Mouse (Mus musculus) kidney, adult 11 months (tissue): ENCODE data around the gene Eef1g.
"Not testable (repeated sequence)": the region's sequence is repeated elsewhere in the genome, so short reads cannot be mapped to it uniquely, and the experiment has no call there.

Experiments used
- DNase-seq: peaks from one replicate; pipeline ENCODE4 v3.0.0; 2022

Eef1g gene

GRCm38 (mm10) chr19:8988346-8989065 is 21.7 kb downstream of the Eef1g start:
- DNase-seq, result peak; percentile 66

DNA sequence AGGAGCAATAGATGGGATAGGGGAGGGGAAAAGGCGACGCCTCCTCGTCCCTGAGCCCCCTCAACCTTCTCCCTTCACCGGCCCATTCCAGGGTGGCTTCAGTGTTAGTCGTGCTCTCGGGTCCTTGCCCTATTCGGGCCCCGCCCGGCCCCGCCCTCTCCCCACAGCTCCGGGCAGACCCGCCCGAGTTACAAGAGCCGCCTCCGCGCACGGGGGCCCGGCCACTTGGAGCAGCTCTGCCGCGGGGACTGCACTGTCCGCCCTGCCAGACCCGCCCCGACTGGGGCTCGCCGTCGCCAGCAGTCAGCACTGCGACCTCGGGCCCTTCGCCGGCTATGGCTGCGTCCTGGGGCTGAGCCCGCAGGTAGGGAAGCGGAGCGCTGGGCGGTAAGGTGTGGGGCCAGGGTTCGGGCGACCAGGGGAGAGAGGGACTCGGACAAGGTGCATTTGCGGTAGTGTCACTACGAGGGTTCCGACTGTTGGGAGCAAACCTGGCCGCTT is 22.3 kb downstream of the Eef1g start, which contains the start of gene Ahnak:
Ahnak (plus strand) TSS at position 219 of the 501 bp plus-strand sequence.
- DNase-seq, result peak; percentile 68

- peak; percentile 77 for DNase-seq
These were observed 23.0 kb downstream of the Eef1g start for GRCm38 (mm10) chr19:8989567-8990431.

DNA sequence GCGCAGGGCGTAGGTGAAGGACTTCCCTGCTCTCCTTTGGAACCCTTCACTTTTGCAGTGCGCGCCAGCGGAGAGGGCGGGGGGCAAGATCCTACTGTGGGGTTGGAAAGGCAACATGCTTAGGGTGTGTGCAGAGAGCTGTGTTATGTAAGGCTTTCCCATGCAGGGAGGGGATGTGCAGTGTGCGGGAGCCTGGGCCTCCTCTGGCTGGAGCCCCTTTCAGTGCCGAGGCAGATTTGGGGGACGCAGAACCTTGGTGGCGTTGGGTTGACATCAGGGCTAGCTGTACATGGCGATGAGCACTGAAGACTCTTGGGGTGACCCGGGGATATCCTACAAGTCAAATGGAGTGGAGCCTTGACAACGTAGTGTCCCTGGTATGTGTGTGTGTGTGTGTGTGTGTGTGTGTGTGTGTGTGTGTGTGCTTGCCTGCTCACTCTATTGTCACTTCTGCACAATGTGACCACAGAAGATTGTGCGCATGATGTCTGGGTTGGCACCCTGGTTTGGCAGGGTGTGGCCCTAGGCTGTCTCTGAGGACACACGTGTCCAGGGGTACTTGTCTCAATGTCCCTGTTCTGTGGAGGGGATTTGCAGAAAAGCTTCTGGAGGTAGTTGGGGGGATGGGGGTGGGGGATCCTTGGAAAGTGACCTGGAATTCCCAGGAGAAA is 23.7 kb downstream of the Eef1g start:
- no peak for DNase-seq

GRCm38 (mm10) chr19:8991245-8991870 is 24.5 kb downstream of the Eef1g start:
- no peak for DNase-seq

- peak; percentile 54 for DNase-seq
These were observed 25.3 kb downstream of the Eef1g start for GRCm38 (mm10) chr19:8991871-8992735.

- DNase-seq, result peak; percentile 82
These were observed 26.2 kb downstream of the Eef1g start for GRCm38 (mm10) chr19:8992769-8993624.

- no peak for DNase-seq
These were observed 26.7 kb downstream of the Eef1g start for GRCm38 (mm10) chr19:8993625-8993912.

- no peak for DNase-seq
These were observed 28.2 kb downstream of the Eef1g start for GRCm38 (mm10) chr19:8994813-8995607.

DNA sequence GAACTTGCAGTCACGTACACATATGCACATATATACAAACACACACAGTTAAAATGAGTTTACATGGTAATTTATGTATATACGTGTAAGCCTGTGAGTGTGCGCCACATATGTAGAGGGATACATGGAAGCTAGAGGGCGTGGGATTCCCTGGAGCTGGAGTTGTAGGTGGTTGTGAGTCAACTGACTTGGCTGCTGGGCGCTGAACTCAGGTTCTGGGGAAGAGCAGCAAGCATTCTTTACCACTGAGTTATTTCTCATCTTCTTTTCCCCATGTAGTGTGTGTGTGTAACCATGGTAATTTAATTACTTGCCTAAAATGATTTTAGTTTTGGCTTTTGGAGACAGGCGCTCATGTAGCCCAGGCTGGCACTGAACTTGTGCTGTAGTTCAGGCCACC is 29.8 kb downstream of the Eef1g start:
- no peak for DNase-seq

- peak; percentile 78 for DNase-seq
These were observed 30.7 kb downstream of the Eef1g start for GRCm38 (mm10) chr19:8997546-8997945.

DNA sequence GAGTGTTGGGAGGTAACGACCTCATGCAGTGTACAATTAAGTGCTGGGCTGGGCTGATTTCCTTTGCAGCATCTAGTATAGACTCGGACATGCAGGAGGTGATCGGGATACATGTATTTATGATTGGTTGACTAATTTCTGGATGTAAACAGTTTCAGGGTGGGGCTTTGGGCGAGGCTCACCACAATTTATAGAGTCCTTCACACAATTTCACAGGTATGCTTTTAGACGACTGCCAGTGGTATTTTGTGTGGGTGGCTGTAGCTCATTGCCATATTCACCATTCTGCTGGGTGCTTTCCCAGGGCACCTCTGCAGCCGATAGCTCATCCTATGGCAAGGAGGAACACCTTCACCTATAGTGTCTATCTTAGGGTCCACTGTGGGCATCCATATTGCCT is 31.7 kb downstream of the Eef1g start:
- no peak for DNase-seq

GRCm38 (mm10) chr19:8999223-8999622 is 32.4 kb downstream of the Eef1g start:
- DNase-seq, result no peak

GRCm38 (mm10) chr19:9006915-9007314 is 40.1 kb downstream of the Eef1g start:
- not testable (repeated sequence) for DNase-seq

DNA sequence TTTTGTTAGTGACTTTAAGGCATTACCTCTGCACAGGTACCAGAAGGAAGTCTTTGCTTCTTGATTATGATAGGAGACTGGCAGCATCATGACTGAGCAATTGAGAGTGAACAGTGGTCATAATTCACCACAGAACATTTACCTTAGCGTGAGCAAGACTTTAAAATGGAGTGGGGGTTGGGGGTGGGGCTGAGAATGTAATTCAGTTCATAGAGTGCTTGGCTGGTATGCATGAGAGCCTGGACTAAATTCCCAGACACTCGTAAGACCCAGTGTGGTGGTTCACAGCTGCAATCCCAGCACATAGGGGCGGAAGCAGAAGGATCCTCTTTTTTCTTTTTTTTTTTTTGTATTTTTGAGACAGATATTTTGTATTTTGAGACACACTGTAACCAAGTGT is 52.5 kb downstream of the Eef1g start:
- DNase-seq, result no peak

GRCm38 (mm10) chr19:9023021-9023778 is 56.4 kb downstream of the Eef1g start:
- DNase-seq, result peak; percentile 53

DNA sequence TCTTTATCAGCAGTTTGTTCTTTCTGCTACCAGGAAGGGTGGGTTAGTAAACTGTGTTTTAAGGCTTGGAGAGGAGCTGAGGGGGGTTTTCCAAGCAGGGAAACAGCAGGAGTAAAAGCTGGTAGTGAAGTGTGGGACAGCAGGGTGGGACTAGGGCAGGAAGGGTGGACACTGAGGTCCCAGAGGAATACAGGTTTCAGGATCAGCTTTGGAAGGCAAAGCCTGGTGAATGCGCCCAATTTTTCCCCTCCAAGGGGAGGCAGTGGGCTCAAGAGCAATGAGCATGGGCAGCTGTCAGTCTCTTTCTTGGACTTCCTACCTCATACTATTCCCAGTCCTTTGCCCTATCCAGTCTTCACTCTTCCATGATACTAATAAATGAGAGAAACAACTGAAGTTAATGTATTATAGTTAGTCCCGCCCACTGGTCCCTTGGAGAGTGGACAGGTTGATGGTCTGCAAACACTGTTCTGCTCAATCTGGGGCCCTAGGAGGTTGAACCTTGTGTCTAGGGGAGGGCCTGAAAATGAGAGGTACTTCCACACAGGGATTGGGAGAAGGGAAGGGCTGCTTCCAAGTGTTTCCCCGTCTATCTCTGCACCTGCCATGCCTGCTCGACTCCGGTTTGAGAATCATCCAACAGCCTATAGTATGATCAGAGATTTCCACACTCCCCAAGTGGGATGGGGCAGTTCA is 58.9 kb downstream of the Eef1g start:
- no peak for DNase-seq

- DNase-seq, result peak; percentile 33
These were observed 59.8 kb downstream of the Eef1g start for GRCm38 (mm10) chr19:9026634-9027033.

DNA sequence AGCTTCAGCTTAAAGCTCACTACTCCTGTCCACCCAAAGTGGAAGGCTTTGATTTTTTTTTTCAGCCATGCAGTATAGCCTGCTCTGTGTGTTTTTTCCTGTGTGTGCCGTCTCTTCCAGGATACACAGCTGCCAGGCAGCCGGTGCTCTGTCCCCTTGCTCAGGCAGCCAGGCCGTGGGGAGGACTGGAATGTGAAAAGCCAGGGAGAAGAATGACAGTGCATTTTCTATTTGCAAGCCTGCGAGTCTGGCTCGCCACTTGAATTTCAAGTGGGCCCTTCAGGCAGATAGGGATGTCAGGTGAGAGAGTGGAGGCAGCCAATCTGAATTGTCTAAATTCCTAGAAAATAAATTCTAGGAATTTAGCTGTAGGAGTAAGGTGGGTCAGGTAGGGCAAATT is 61.0 kb downstream of the Eef1g start:
- peak; percentile 67 for DNase-seq
